Mouse (Mus musculus) liver, embryonic 12.5 days (tissue): ENCODE measurements around the gene Casc3. TPM values are rescaled to one million over a fixed set of nuclear protein-coding genes. Genes with fewer than 3 reads are reported as not detected.

Experiments
- ATAC-seq: fragments of 200-750 bp; cut with Nextera tagmentation; 2 replicates; pipeline ENCODE4 v1.8.0; 2017; ENCODE audit warnings: moderate number of reproducible peaks, mild to moderate bottlenecking, moderate library complexity
- H3K27ac ChIP-seq: fragments of 300-500 bp; sonication (generic); 2 replicates; pipeline ENCODE4 v1.5.1; 2016; ENCODE audit warnings: mild to moderate bottlenecking
- H3K27me3 ChIP-seq: fragments of 300-500 bp; sonication (generic); replicated peaks from 2 replicates; pipeline ENCODE4 v1.6.1; 2016; ENCODE audit warnings: mild to moderate bottlenecking, moderate library complexity
- H3K36me3 ChIP-seq: fragments of 300-500 bp; sonication (generic); 2 replicates; pipeline ENCODE4 v1.6.1; 2016; ENCODE audit warnings: mild to moderate bottlenecking, moderate library complexity
- H3K4me1 ChIP-seq: fragments of 300-500 bp; sonication (generic); 2 replicates; pipeline ENCODE4 v1.6.1; 2016
- H3K4me2 ChIP-seq: fragments of 300-500 bp; sonication (generic); 2 replicates; pipeline ENCODE4 v1.6.1; 2016; ENCODE audit warnings: mild to moderate bottlenecking, moderate library complexity
- H3K4me3 ChIP-seq: fragments of 300-500 bp; sonication (generic); 2 replicates; pipeline ENCODE4 v1.5.1; 2016; ENCODE audit warnings: mild to moderate bottlenecking, moderate library complexity
- H3K9ac ChIP-seq: fragments of 300-500 bp; sonication (generic); 2 replicates; pipeline ENCODE4 v1.6.1; 2016; ENCODE audit warnings: mild to moderate bottlenecking, moderate library complexity
- H3K9me3 ChIP-seq: fragments of 300-500 bp; sonication (generic); replicated peaks from 2 replicates; pipeline ENCODE4 v1.6.1; 2016; ENCODE audit warnings: mild to moderate bottlenecking, moderate library complexity
- WGBS: fragments of 180-500 bp; shearing (Covaris S2); methylation state at CpG from one replicate; pipeline ENCODE4 v1.1.7; 2016; ENCODE audit not compliant: insufficient replicate concordance; 5-methylcytosine and 5-hydroxymethylcytosine counted together
- polyA plus RNA-seq: library from polyadenylated mRNA; unstranded; fragments of >200 nt; fragmentation: Nextera tagmentation; extraction: Ambion mirVana; gene quantifications from 2 replicates; pipeline ENCODE4 v1.2.1, GENCODE M21; 2016

The Casc3 gene
- polyA plus RNA-seq, 1 experiment from 2014 or later: 26.4 TPM

DNA sequence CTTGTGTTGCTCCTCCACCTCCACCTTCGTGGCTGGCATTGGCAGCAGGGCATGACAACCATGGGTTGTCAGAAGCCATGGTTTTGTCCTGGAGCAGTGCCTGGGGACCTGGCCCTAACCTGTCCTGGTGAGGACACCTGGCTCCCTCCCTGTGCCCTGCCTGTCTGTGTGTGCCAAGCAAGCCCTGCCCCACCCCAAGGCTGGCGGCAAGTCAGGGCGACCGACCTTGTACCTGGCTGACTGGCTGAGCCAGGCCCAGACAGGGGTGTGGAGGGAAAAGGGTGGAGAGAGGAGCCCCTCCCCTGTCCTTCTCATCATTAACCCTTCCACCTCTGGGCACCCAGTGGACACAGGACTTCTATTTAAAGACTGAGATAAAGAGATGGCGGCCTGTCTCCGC, 34.7 kb downstream of the Casc3 start:
- H3K4me1 ChIP-seq: peaks cover 18% of the 10 kb centered on the region
- H3K27me3 ChIP-seq: peaks cover 62% of the 10 kb centered on the region
- H3K4me3 ChIP-seq: no peak overlapping the region
- no peak for ATAC-seq
- no peaks in the 10 kb centered on the region for H3K9me3 ChIP-seq
- no peak overlapping the region for H3K9ac ChIP-seq
- H3K36me3 ChIP-seq: peaks cover 3% of the 10 kb centered on the region
- H3K4me2 ChIP-seq: no peak overlapping the region
- WGBS: 29% methylated on average over 6 of the region's 6 CpGs
- H3K27ac ChIP-seq: no peak overlapping the region

DNA sequence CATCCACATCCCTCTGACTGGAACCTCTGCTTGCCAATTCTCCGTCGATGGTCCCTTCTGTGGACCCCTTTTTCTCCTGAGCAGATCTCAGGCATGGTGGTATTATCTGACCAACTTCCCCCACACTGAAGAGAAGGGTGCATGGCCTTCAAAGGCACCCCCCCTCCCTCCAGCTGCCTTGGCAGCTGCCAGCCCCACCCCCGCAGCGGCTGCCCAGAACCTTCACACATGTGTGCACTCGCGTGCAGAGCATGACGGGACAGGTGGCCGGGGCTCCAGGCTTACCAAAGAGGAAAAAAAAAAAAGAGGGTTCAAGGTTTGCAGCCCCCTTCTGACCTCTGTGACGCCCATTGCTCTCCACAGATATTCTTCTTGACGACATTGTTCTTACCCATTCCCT, 35.2 kb downstream of the Casc3 start:
- no peak overlapping the region for H3K4me2 ChIP-seq

DNA sequence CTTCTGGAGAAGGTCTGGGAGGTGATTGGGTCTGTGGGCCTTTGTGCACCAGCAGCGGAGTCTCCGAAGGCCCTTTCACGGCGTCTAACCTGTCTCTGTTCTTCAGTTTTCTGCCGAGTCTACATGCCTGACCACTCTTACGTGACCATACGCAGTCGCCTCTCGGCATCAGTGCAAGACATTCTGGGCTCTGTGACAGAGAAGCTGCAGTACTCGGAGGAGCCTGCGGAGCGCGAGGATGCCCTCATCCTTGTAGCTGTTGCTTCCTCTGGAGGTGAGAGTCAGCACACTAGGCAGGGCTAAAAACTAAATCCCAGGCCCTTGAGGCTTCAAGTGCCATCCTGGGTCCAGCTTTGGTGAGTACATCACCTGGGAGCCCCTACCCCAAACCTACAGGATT, 41.3 kb downstream of the Casc3 start:
- H3K9me3 ChIP-seq: no peaks in the 10 kb centered on the region
- peaks cover 56% of the 10 kb centered on the region for H3K27me3 ChIP-seq
- H3K36me3 ChIP-seq: no peaks in the 10 kb centered on the region
- no peak overlapping the region for H3K9ac ChIP-seq
- no peak for ATAC-seq
- H3K27ac ChIP-seq: no peak overlapping the region
- 57% methylated on average over 13 of the region's 13 CpGs for WGBS
- no peak overlapping the region for H3K4me3 ChIP-seq
- peaks cover 7% of the 10 kb centered on the region; the same call in 1 of the 2 replicates for H3K4me1 ChIP-seq
- no peak overlapping the region for H3K4me2 ChIP-seq

More for the DNA sequence above, 35.2 kb downstream of the Casc3 start:
- H3K4me3 ChIP-seq: no peak overlapping the region
- H3K27ac ChIP-seq: no peak overlapping the region
- 51% methylated on average over 9 of the region's 10 CpGs for WGBS
- peaks cover 62% of the 10 kb centered on the region for H3K27me3 ChIP-seq
- ATAC-seq: no peak
- no peaks in the 10 kb centered on the region for H3K36me3 ChIP-seq
- peaks cover 18% of the 10 kb centered on the region for H3K4me1 ChIP-seq
- H3K9ac ChIP-seq: no peak overlapping the region
- H3K9me3 ChIP-seq: no peaks in the 10 kb centered on the region

DNA sequence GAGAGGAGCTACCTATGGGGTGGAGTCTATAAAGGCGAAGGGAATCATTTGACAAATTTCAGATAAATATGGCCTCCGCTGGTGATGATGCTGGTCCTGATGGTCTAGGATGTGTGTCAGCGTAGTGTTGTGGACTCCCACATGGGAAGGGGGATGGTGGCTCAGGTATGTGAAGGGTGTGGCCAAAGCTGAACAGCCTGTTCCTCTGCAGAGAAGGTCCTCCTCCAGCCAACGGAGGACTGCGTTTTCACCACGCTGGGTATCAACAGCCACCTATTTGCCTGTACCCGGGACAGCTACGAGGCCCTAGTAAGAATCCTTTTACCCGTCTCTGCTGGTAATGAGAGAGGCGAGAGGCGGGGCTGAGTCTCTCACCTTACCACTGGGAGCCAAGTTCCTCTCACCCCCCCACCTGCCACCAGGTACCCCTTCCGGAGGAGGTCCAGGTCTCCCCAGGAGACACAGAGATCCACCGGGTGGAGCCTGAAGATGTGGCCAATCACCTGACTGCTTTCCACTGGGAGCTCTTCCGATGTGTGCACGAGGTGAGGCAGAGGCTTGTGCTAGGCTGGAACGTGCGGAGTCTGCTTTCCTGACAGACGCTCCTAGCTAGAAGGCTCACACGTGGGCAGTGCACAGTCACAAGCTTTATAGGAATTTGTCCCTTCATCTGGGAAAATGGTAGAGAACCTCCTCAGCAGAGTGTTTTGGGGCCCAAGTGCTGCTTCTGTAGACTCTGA, 42.3 kb downstream of the Casc3 start:
- H3K4me1 ChIP-seq: peaks cover 8% of the 10 kb centered on the region; the same call in 1 of the 2 replicates
- no peak overlapping the region for H3K9ac ChIP-seq
- 51% methylated on average over 19 of the region's 19 CpGs for WGBS
- H3K4me2 ChIP-seq: no peak overlapping the region
- no peak overlapping the region for H3K27ac ChIP-seq
- H3K27me3 ChIP-seq: peaks cover 63% of the 10 kb centered on the region
- no peak for ATAC-seq
- no peaks in the 10 kb centered on the region for H3K36me3 ChIP-seq
- no peaks in the 10 kb centered on the region for H3K9me3 ChIP-seq
- H3K4me3 ChIP-seq: no peak overlapping the region

- Histone ChIP-seq H3K9me3 (no peaks in the 10 kb centered on the region), H3K9ac (no peak overlapping the region), H3K36me3 (no peaks in the 10 kb centered on the region), H3K4me2 (peak overlapping the region; percentile 35), H3K27me3 (peaks cover 57% of the 10 kb centered on the region), H3K4me1 (peaks cover 10% of the 10 kb centered on the region; the same call in 1 of the 2 replicates), H3K4me3 (no peak overlapping the region), H3K27ac (no peak overlapping the region)
- ATAC-seq: peak; percentile 43; the same call in 1 of the 2 replicates
- 26% methylated on average over 19 of the region's 19 CpGs for WGBS
Observed at GRCm38 (mm10) chr11:98849196-98849894, 44.6 kb downstream of the Casc3 start.

DNA sequence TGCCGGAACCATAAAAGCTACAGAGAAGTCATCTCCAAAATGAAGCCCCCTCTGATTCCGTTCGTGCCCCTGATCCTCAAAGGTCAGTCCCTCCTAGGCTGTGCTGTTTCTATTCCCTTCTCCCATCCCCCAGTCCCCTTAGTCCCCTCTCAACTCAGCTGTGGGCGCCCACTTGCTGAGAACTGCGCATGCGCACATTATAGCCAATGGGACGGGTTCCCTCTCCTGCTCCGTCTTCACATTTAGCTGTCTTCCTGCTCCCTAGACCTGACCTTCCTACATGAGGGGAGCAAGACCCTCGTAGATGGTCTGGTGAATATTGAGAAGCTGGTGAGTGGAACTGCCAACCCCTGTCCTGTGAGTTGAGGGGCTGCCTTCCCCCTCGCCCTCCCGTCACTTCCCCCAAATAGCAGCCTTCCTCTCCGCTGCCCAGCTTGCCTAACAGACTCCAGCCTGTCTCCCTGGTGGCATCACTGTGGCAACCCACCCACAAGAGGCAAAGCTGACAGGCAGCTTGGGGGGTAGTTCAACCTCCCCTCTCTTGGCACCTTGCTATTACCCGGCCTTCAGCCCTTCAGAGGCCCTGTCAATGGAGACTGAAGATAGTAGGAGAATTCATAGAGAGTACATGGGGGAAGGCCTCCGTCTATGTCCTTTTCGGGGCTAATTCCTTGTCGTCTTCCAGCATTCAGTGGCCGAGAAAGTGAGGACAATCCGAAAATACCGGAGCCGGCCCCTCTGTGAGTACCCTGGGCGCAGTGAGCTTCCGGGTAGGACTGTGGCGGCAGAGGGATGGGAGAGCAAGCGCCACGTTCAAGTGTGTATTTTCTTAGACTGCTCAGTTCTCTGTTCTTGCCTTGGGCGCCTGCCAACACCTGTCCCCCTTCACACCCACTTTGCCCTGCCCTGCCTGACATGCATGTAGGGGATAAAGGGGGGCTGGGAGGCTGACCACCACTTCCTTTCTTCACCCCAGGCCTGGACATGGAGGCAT, 45.7 kb downstream of the Casc3 start:
- ATAC-seq: no peak
- Histone ChIP-seq H3K4me1 (peaks cover 10% of the 10 kb centered on the region; the same call in 1 of the 2 replicates), H3K9me3 (no peaks in the 10 kb centered on the region), H3K9ac (no peak overlapping the region), H3K27ac (no peak overlapping the region), H3K36me3 (no peaks in the 10 kb centered on the region), H3K4me3 (no peak overlapping the region), H3K4me2 (no peak overlapping the region), H3K27me3 (peaks cover 57% of the 10 kb centered on the region)
- WGBS: 67% methylated on average over 26 of the region's 26 CpGs

GRCm38 (mm10) chr11:98854116-98854515, 49.4 kb downstream of the Casc3 start:
- Histone ChIP-seq H3K36me3 (no peaks in the 10 kb centered on the region), H3K27ac (no peak overlapping the region), H3K9ac (no peak overlapping the region), H3K4me3 (no peak overlapping the region), H3K9me3 (no peaks in the 10 kb centered on the region), H3K4me2 (no peak overlapping the region), H3K27me3 (peaks cover 29% of the 10 kb centered on the region), H3K4me1 (peaks cover 12% of the 10 kb centered on the region; the same call in 1 of the 2 replicates)
- WGBS: 86% methylated on average over 8 of the region's 8 CpGs
- no peak for ATAC-seq

- Histone ChIP-seq H3K36me3 (no peaks in the 10 kb centered on the region), H3K9me3 (no peaks in the 10 kb centered on the region), H3K4me2 (no peak overlapping the region), H3K27ac (no peak overlapping the region), H3K9ac (no peak overlapping the region), H3K4me1 (peaks cover 7% of the 10 kb centered on the region; the same call in 1 of the 2 replicates), H3K27me3 (peaks cover 24% of the 10 kb centered on the region), H3K4me3 (no peak overlapping the region)
- ATAC-seq: no peak
- 81% methylated on average over 2 of the region's 2 CpGs for WGBS
Observed at GRCm38 (mm10) chr11:98854659-98855058, 50.0 kb downstream of the Casc3 start.

GRCm38 (mm10) chr11:98858759-98859731, 54.3 kb downstream of the Casc3 start:
- Histone ChIP-seq H3K27ac (no peak overlapping the region), H3K9me3 (no peaks in the 10 kb centered on the region), H3K4me1 (peaks cover 14% of the 10 kb centered on the region), H3K36me3 (no peaks in the 10 kb centered on the region), H3K9ac (no peak overlapping the region), H3K4me2 (peak overlapping the region; percentile 36), H3K4me3 (no peak overlapping the region), H3K27me3 (no peaks in the 10 kb centered on the region)
- 33% methylated on average over 14 of the region's 14 CpGs for WGBS
- ATAC-seq: peak; percentile 61; the same call in 1 of the 2 replicates

DNA sequence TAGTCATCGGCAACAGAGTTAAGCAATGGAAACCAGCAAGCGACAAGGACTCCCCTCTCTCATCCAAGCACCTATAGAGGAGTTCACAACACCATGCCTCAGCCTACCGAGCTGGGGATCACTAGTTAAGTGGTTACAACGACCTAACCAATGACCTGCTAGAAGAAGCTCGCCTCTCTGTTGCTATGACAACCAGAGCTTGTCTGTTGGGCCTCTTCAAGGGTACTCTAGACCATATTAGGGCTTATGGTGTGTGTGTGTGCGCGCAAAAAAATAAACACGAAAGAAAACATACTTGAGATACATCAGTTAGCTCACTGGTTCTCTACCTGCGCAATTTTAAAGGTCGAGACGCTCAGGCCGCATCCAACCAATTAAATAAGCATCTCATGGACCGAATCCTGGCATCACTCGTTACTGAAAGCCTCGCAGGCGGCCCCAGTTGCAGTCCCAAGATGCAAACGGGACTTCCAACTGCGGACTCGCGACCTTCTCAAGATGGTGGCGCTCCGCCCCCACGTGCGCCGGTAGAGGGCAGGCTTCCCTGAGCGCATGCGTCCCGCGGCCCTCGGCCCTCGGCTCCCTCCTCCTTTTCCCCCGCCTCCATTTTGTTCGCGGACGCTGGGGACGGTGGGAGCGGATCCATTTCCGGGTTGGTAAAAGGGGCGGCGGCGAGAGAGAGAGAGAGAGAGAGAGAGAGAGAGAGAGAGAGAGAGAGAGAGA, 58.5 kb downstream of the Casc3 start, which contains the start of gene Wipf2:
TSS of gene Wipf2 (plus strand) at position 611 of the 723 bp plus-strand sequence.
- Histone ChIP-seq H3K9ac (peak within 1 kb of the TSS; percentile 96), H3K4me2 (peak within 1 kb of the TSS; percentile 95), H3K36me3 (peaks cover 20% of the 10 kb centered on the region), H3K27me3 (no peaks in the 10 kb centered on the region), H3K4me1 (peaks cover 24% of the 10 kb centered on the region), H3K27ac (peak within 1 kb of the TSS; percentile 89), H3K9me3 (no peaks in the 10 kb centered on the region), H3K4me3 (peak within 1 kb of the TSS; percentile 89)
- ATAC-seq: peak; percentile 88
- WGBS: 7% methylated on average over 36 of the region's 41 CpGs
